Mouse (Mus musculus) adrenal gland, adult 18-20 months (tissue): ENCODE data around the gene 9130019O22Rik. TPM values are rescaled to one million over a fixed set of nuclear protein-coding genes. Genes with fewer than 3 reads are reported as not detected.
"Not testable (repeated sequence)": the region's sequence is repeated elsewhere in the genome, so short reads cannot be mapped to it uniquely, and the experiment has no call there.

Source experiments
- DNase-seq, 2 experiments: peaks; one replicate each; pipeline ENCODE4 v3.0.0; 2021 to 2022; ENCODE audit warnings: low spot score in 2 of 2
- total RNA-seq, 2 experiments: library from RNA; stranded (reverse); gene quantifications; 1 replicate in 1 of 2; 2 replicates in 1 of 2; pipeline ENCODE4 v1.2.3; 2021

The 9130019O22Rik gene
- total RNA-seq, 2 experiments from 2014 or later = 4.1 to 5.0 TPM

- DNase-seq = no peak
Observed at GRCm38 (mm10) chr7:127342332-127342731, 44.6 kb downstream of the 9130019O22Rik start.

DNA sequence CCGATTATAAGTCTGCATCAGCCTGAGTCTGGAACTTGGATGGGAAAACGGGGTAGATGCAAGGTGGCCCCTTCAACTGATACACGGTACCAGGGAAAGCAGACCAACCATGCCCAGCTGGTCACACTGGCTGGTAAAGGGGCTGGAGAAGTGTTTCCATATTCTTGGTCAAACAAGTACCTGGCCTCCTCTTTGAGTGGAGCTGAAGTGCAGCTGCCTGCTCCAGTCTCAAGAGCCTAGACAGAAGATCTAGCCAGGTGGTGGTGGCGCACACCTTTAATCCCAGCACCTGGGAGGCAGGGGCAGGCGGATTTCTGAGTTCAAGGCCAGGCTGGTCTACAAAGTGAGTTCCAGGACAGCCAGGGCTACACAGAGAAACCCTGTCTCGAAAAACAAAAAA lies 45.1 kb downstream of the 9130019O22Rik start:
- DNase-seq = not testable (repeated sequence)

GRCm38 (mm10) chr7:127341356-127341755 lies 45.6 kb downstream of the 9130019O22Rik start:
- DNase-seq = no peak

- no peak for DNase-seq
Observed at GRCm38 (mm10) chr7:127337636-127338035, 49.3 kb downstream of the 9130019O22Rik start.

DNA sequence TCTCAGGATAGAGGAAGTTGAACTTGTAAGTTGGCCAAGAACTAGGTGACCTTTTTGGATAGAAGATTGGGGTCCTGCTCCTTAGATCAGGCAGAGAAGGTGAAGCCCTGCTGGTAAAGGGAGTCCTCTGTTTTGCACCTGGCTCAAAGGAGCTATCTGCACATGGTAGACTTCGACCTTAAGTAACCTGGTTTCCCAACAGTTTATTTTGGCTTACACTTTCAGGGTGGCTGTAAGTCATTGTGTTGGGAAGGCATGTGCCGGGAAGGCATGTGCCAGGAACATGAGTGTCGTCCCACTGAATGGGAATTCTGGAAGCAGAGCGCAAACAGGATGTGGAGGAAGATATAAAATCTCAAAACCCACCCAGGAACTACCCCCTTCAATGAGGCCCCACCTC lies 51.4 kb downstream of the 9130019O22Rik start:
- no peak for DNase-seq

DNA sequence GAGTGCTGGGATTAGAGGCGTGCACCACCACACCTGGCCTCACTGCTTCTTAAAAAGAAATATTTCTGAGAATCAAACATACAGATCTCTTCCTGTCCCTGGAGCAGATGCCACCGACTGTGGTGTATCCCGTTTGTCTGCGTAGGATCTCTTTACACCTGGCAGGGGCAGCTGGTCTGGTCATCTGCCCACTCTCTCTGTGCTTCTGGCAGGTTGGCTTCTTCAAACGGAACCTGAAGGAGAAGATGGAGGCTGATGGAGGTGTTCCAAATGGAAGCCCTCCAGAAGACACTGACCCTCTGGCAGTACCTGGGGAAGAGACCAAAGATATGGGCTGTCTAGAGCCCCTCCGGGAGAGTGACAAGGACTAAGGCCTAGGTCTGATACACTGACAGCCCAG lies 53.7 kb downstream of the 9130019O22Rik start:
- no peak for DNase-seq

Other genes with a start within 250 kb of the 9130019O22Rik start
- 1 to 10 TPM in 1 of 2 experiments, under 1 TPM in 1; 0.89 to 1.3 TPM for gene Spn, start 249.3 kb downstream of the 9130019O22Rik start, total RNA-seq
- gene Cd2bp2, start 191.1 kb downstream of the 9130019O22Rik start, total RNA-seq = 10 to 100 TPM; 51.6 to 62.3 TPM
- gene Tbc1d10b, start 178.7 kb downstream of the 9130019O22Rik start, total RNA-seq = 10 to 100 TPM; 43.3 to 47.5 TPM
- gene Mylpf, start 178.3 kb downstream of the 9130019O22Rik start, total RNA-seq = 10 to 100 TPM in 1 of 2 experiments, under 1 TPM in 1; 0.66 to 16.3 TPM
- gene Zfp553, start 154.1 kb downstream of the 9130019O22Rik start, total RNA-seq = 10 to 100 TPM; 12.6 to 14.8 TPM
- gene Sept1, start 154.0 kb downstream of the 9130019O22Rik start, total RNA-seq = 1 to 10 TPM; 7.8 to 8.7 TPM
- gene Zfp771, start 142.9 kb downstream of the 9130019O22Rik start, total RNA-seq = 10 to 100 TPM; 23.6 to 29.6 TPM
- gene Dctpp1, start 126.5 kb downstream of the 9130019O22Rik start, total RNA-seq = 10 to 100 TPM; 27.9 to 29.5 TPM
- 10 to 100 TPM; 86.4 to 88.8 TPM for gene Sephs2, start 113.1 kb downstream of the 9130019O22Rik start, total RNA-seq
- gene Itgal, start 90.9 kb downstream of the 9130019O22Rik start, total RNA-seq = 1 to 10 TPM; 1.7 to 4.0 TPM
- gene Zfp768, start 41.6 kb downstream of the 9130019O22Rik start, total RNA-seq = 10 to 100 TPM; 26.8 to 34.5 TPM
- gene Zfp747, start 11.1 kb downstream of the 9130019O22Rik start, total RNA-seq = 10 to 100 TPM; 10.4 to 13.0 TPM
- gene E430018J23Rik, start 6.5 kb upstream of the 9130019O22Rik start, total RNA-seq = 1 to 10 TPM; 8.2 to 8.4 TPM
- gene Zfp764, start 19.7 kb upstream of the 9130019O22Rik start, total RNA-seq = 1 to 10 TPM; 6.6 to 6.9 TPM
- 10 to 100 TPM in 1 of 2 experiments, 1 to 10 TPM in 1; 9.9 to 11.4 TPM for gene Zfp688, start 34.9 kb upstream of the 9130019O22Rik start, total RNA-seq
- 1 to 10 TPM; 3.9 to 4.1 TPM for gene Zfp689, start 62.0 kb upstream of the 9130019O22Rik start, total RNA-seq
- gene Prr14, start 72.4 kb upstream of the 9130019O22Rik start, total RNA-seq = 10 to 100 TPM; 42.7 to 56.1 TPM
- gene Fbrs, start 92.0 kb upstream of the 9130019O22Rik start, total RNA-seq = 10 to 100 TPM; 67.2 to 81.1 TPM
- 10 to 100 TPM; 71.7 to 78.8 TPM for gene Srcap, start 124.8 kb upstream of the 9130019O22Rik start, total RNA-seq
- gene Gm42715, start 132.4 kb upstream of the 9130019O22Rik start, total RNA-seq = 10 to 100 TPM; 18.3 to 21.1 TPM
- not detected for gene Tmem265, start 174.2 kb upstream of the 9130019O22Rik start, total RNA-seq
- 10 to 100 TPM; 37.1 to 38.0 TPM for gene Phkg2, start 186.2 kb upstream of the 9130019O22Rik start, total RNA-seq
- gene Ccdc189, start 201.4 kb upstream of the 9130019O22Rik start, total RNA-seq = 1 to 10 TPM; 8.4 to 8.5 TPM
- 10 to 100 TPM; 54.1 to 64.1 TPM for gene Rnf40, start 201.6 kb upstream of the 9130019O22Rik start, total RNA-seq
- gene Zfp629, start 228.6 kb upstream of the 9130019O22Rik start, total RNA-seq = 10 to 100 TPM; 16.4 to 16.5 TPM